Mouse (Mus musculus) mammary gland, adult 2 months (tissue): ENCODE results near the gene Orai1. TPM values are rescaled to one million over a fixed set of nuclear protein-coding genes. Genes with fewer than 3 reads are reported as not detected.

Source experiments
- polyA plus RNA-seq: library from polyadenylated mRNA; depleted of rRNA; stranded (reverse); fragments of >200 nt; gene quantifications from 2 replicates; pipeline ENCODE4 v1.2.3, GENCODE M21; 2012; ENCODE audit warnings: low replicate concordance; rRNA removed

The Orai1 gene
- 104 and 119 TPM in 2 replicates for polyA plus RNA-seq

GRCm38 (mm10) chr5:123014753-123015701 is at the start of gene Orai1:
TSS of gene Orai1 (plus strand) at chr5:123015074.

DNA sequence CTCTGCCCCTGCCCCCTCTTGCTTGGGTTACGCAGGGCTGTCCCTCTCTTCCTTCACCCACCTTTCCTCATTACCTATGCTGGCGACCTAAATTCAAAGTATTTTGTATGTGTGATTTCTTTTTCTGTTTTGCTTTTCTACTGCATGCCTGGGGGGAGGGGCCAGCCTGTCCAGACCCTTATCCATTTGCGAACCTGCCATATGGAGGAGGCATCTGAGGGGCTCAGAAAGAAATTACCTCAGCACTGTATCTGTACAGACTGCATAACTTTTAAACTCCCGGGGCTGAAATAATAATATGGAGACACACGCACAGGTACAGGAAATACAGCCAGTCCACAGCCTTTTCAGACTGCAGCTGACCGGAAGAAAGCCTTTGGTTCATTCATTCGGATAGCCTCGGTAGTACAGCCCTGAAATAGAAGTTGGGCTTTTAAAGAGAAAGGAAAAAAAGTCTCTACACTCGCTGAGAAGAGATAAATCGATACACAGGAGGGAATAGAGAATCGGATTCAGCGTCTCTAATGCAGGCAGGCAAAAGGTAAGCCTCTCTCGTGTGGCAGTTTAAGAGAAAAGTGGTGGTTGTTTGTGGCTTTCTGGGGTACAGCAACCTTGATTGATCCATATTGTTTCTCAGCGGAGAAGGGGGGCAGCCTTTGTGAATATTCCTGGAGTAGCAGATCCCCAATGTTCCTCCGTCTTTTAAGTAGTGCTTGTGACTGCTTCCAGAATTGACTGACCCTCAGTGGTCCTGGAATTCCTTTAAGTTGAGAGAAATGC is 25.1 kb upstream of the Orai1 start, which contains the start of gene Kdm2b:
Gene Kdm2b, minus strand, starts transcription at position 273 of the 780 bp plus-strand sequence.

DNA sequence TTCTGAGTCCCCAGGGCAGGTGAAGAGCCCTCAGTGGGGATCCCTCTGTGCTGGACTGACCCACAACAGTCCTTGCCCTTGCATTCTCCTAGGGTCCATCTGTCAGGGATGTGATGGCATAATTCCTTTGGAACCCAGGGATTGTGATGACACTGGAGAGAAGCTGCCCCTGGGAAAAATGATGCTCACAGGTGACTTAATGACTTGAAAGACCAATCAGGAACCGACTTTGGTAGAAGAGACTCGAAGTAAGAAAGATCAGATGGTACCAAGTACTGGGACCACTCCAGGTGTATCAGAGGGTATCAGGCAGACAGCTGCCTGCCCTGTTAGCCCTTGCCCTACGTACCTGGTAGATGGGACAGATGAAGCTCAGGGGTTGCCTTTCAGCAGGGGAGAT is 32.0 kb downstream of the Orai1 start, which contains the start of gene Morn3:
Gene Morn3, minus strand, starts transcription at position 101 of the 400 bp plus-strand sequence.

GRCm38 (mm10) chr5:123068115-123068514 is 53.2 kb downstream of the Orai1 start, which contains the start of gene Tmem120b:
TSS of gene Tmem120b (plus strand) at chr5:123068415.

Other genes with a start within 250 kb of the Orai1 start
- gene Camkk2, start 235.7 kb upstream of the Orai1 start, polyA plus RNA-seq, result 36.3 and 56.5 TPM in 2 replicates
- gene Anapc5, start 193.7 kb upstream of the Orai1 start, polyA plus RNA-seq, result 179 and 369 TPM in 2 replicates
- gene Rnf34, start 165.0 kb upstream of the Orai1 start, polyA plus RNA-seq, result 6.0 and 9.6 TPM in 2 replicates
- 21.5 and 33.3 TPM in 2 replicates for gene Kdm2b, start 25.3 kb upstream of the Orai1 start, polyA plus RNA-seq
- gene Morn3, start 31.9 kb downstream of the Orai1 start, polyA plus RNA-seq, result 0.10 TPM in 1 of 2 replicates, not detected in the other
- gene Tmem120b, start 53.3 kb downstream of the Orai1 start, polyA plus RNA-seq, result 79.4 and 86.0 TPM in 2 replicates
- 30.6 and 45.4 TPM in 2 replicates for gene Rhof, start 117.6 kb downstream of the Orai1 start, polyA plus RNA-seq
- gene Setd1b, start 127.1 kb downstream of the Orai1 start, polyA plus RNA-seq, result 6.6 and 20.0 TPM in 2 replicates
- gene Psmd9, start 154.3 kb downstream of the Orai1 start, polyA plus RNA-seq, result 15.3 and 23.6 TPM in 2 replicates
- 1.0 and 11.8 TPM in 2 replicates for gene Hpd, start 167.7 kb downstream of the Orai1 start, polyA plus RNA-seq
- 1.8 and 3.0 TPM in 2 replicates for gene Wdr66, start 237.0 kb downstream of the Orai1 start, polyA plus RNA-seq